Comparison of ENCODE assay signal across 8 mouse cellular contexts in the genomic region with DNA sequence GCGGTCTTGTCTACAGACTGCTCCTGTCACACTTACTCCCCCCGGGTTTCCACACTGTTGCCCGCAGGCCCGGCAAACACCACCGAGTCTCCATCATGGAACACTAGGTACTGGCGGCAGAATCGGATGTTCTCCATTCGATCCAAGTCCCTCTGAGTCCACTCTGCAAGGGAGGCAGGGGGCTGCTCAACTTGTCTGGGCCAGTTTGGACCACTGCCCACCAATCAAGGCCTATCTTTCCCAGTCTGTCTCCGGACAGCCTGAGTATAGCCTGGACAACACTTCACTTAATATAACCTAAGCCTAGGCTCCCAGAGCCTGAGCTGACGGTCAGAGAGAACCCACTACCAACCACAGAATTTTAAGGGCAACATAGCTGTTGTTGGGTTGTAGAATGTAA. TPM values are rescaled to one million over a fixed set of nuclear protein-coding genes. Genes with fewer than 3 reads are reported as not detected.
A peak's percentile ranks its signal among the peaks of the same experiment; 100 is the strongest.
DNase-seq lines count a peak whose midpoint lies in the region; ATAC-seq lines count a peak whose summit lies in the region.

No protein-coding gene starts in this region.

- peak; percentile 66 for DNase-seq in cerebellum, adult 9-11 months
- DNase-seq in cerebellum, adult 8-10 months: no peak
- DNase-seq in testis, postnatal 10 days (ENCODE audit: low spot score): peak; percentile 54
- no peak for DNase-seq in testis, postnatal 14 days (ENCODE audit: low spot score)
- DNase-seq in liver, embryonic 11.5 days (ENCODE audit: low spot score): no peak
- no peak for DNase-seq in urinary bladder, postnatal 25 days (ENCODE audit: low spot score)
- no peak for DNase-seq in right cerebral cortex, postnatal 4 days

- peaks cover 40% of the 10 kb centered on the region for H3K4me1 ChIP-seq in liver, embryonic 11.5 days (replicated peaks; ENCODE audit: control insufficient read depth, insufficient read depth, low read length)

- peaks cover 37% of the 10 kb centered on the region for H3K36me3 ChIP-seq in liver, embryonic 11.5 days (ENCODE audit: control insufficient read depth, insufficient read depth, low read length)

- no peaks in the 10 kb centered on the region for H3K27me3 ChIP-seq in liver, embryonic 11.5 days (replicated peaks; ENCODE audit: control insufficient read depth, insufficient read depth, low read length)

- peak overlapping the region; percentile 92 for H3K4me3 ChIP-seq in liver, embryonic 11.5 days (ENCODE audit: low read depth, low read length)

- H3K4me2 ChIP-seq in liver, embryonic 11.5 days: peak overlapping the region; percentile 85

- WGBS in liver, embryonic 11.5 days: 63% methylated on average over 10 of the region's 10 CpGs

- H3K9ac ChIP-seq in liver, embryonic 11.5 days (ENCODE audit: low read depth, low read length): peak overlapping the region; percentile 96

- ATAC-seq in liver, embryonic 11.5 days (replicated peaks; ENCODE audit: low FRiP score): no peak
- no peak for ATAC-seq in erythroid progenitor cell, adult 5-6 weeks (replicated peaks; ENCODE audit: low FRiP score, poor library complexity, severe bottlenecking)

- H3K27ac ChIP-seq in liver, embryonic 11.5 days (ENCODE audit: low read depth, low read length): peak overlapping the region; percentile 99

- no peaks in the 10 kb centered on the region for H3K9me3 ChIP-seq in liver, embryonic 11.5 days (ENCODE audit: control insufficient read depth, low read length)

RNA-seq across cellular contexts. Expression of a gene that starts 0.8 kb away (rescaled TPM):
- polyA plus RNA-seq in liver, embryonic 11.5 days (2014; fragmentation: Nextera tagmentation; extraction: Ambion mirVana): 159 and 167 TPM in 2 replicates
- 265 and 389 TPM in 2 replicates for total RNA-seq in erythroid progenitor cell, adult 5-6 weeks (2015; ENCODE audit: low replicate concordance)
- total RNA-seq in erythroid progenitor cell, adult 5-6 weeks (2017; ENCODE audit: low replicate concordance): 454 and 497 TPM in 2 replicates

RNA-seq across cellular contexts. Expression of a gene that starts 10.4 kb away (rescaled TPM):
- polyA plus RNA-seq in liver, embryonic 11.5 days (2014; fragmentation: Nextera tagmentation; extraction: Ambion mirVana): 59.1 and 59.2 TPM in 2 replicates
- total RNA-seq in erythroid progenitor cell, adult 5-6 weeks (2015; ENCODE audit: low replicate concordance): 1,337 and 1,464 TPM in 2 replicates
- 890 and 970 TPM in 2 replicates for total RNA-seq in erythroid progenitor cell, adult 5-6 weeks (2017; ENCODE audit: low replicate concordance)

RNA-seq across cellular contexts. Expression of a gene that starts 13.3 kb away (rescaled TPM):
- 9.7 and 12.5 TPM in 2 replicates for polyA plus RNA-seq in liver, embryonic 11.5 days (2014; fragmentation: Nextera tagmentation; extraction: Ambion mirVana)
- 22.0 and 63.3 TPM in 2 replicates for total RNA-seq in erythroid progenitor cell, adult 5-6 weeks (2015; ENCODE audit: low replicate concordance)
- total RNA-seq in erythroid progenitor cell, adult 5-6 weeks (2017; ENCODE audit: low replicate concordance): 7.7 and 14.1 TPM in 2 replicates

RNA-seq across cellular contexts. Expression of a gene that starts 40.6 kb away (rescaled TPM):
- polyA plus RNA-seq in liver, embryonic 11.5 days (2014; fragmentation: Nextera tagmentation; extraction: Ambion mirVana): 2.3 TPM in 2 replicates
- 2.2 TPM in 1 of 2 replicates, not detected in the other for total RNA-seq in erythroid progenitor cell, adult 5-6 weeks (2015; ENCODE audit: low replicate concordance)
- 1.1 and 3.6 TPM in 2 replicates for total RNA-seq in erythroid progenitor cell, adult 5-6 weeks (2017; ENCODE audit: low replicate concordance)

RNA-seq across cellular contexts. Expression of a gene that starts 44.5 kb away (rescaled TPM):
- 26.5 and 30.0 TPM in 2 replicates for polyA plus RNA-seq in liver, embryonic 11.5 days (2014; fragmentation: Nextera tagmentation; extraction: Ambion mirVana)
- 5.8 and 5.9 TPM in 2 replicates for total RNA-seq in erythroid progenitor cell, adult 5-6 weeks (2015; ENCODE audit: low replicate concordance)
- total RNA-seq in erythroid progenitor cell, adult 5-6 weeks (2017; ENCODE audit: low replicate concordance): 6.4 and 13.9 TPM in 2 replicates

Comparison
In these comparisons a context has a peak if more than half of its experiments do, and no peak if none do; other contexts are left out.
1. DNase-seq: peak in cerebellum, adult 9-11 months (single experiment) and testis, postnatal 10 days (single experiment); none in cerebellum, adult 8-10 months (single experiment), testis, postnatal 14 days (single experiment), liver, embryonic 11.5 days (single experiment), urinary bladder, postnatal 25 days (single experiment) and right cerebral cortex, postnatal 4 days (single experiment).